Mouse (Mus musculus) hindbrain, embryonic 12.5 days (tissue): Measurements from ENCODE around the gene Hip1. TPM values are rescaled to one million over a fixed set of nuclear protein-coding genes. Genes with fewer than 3 reads are reported as not detected.

Experiments used
- ATAC-seq: fragments of 200-750 bp; cut with Nextera tagmentation; 2 replicates; pipeline ENCODE4 v1.8.0; 2017; ENCODE audit warnings: moderate TSS enrichment; ENCODE audit not compliant: low FRiP score
- H3K27ac ChIP-seq: fragments of 300-500 bp; sonication (generic); 2 replicates; pipeline ENCODE4 v1.5.1; 2016; ENCODE audit warnings: mild to moderate bottlenecking
- H3K27me3 ChIP-seq: fragments of 300-500 bp; sonication (generic); 2 replicates; pipeline ENCODE4 v1.6.1; 2016; ENCODE audit warnings: mild to moderate bottlenecking
- H3K36me3 ChIP-seq: fragments of 300-500 bp; sonication (generic); 2 replicates; pipeline ENCODE4 v1.6.1; 2016; ENCODE audit warnings: mild to moderate bottlenecking
- H3K4me1 ChIP-seq: fragments of 300-500 bp; sonication (generic); 2 replicates; pipeline ENCODE4 v1.6.1; 2016
- H3K4me2 ChIP-seq: fragments of 300-500 bp; sonication (generic); replicated peaks from 2 replicates; pipeline ENCODE4 v1.6.1; 2016; ENCODE audit warnings: mild to moderate bottlenecking
- H3K4me3 ChIP-seq: fragments of 300-500 bp; sonication (generic); 2 replicates; pipeline ENCODE4 v1.5.1; 2016; ENCODE audit warnings: mild to moderate bottlenecking
- H3K9ac ChIP-seq: fragments of 300-500 bp; sonication (generic); 2 replicates; pipeline ENCODE4 v1.6.1; 2016; ENCODE audit warnings: mild to moderate bottlenecking, moderate library complexity
- H3K9me3 ChIP-seq: fragments of 300-500 bp; sonication (generic); replicated peaks from 2 replicates; pipeline ENCODE4 v1.6.1; 2016; ENCODE audit warnings: mild to moderate bottlenecking
- whole genome bisulfite sequencing: fragments of 180-500 bp; shearing (Covaris S2); methylation state at CpG from one replicate; pipeline ENCODE4 v1.1.7; 2016; 5-methylcytosine and 5-hydroxymethylcytosine counted together
- polyA plus RNA-seq: library from polyadenylated mRNA; unstranded; fragments of >200 nt; fragmentation: Nextera tagmentation; extraction: Ambion mirVana; gene quantifications from 2 replicates; pipeline ENCODE4 v1.2.1, GENCODE M21; 2016

Gene Hip1
- polyA plus RNA-seq, 1 experiment from 2014 or later = 68.0 TPM

DNA sequence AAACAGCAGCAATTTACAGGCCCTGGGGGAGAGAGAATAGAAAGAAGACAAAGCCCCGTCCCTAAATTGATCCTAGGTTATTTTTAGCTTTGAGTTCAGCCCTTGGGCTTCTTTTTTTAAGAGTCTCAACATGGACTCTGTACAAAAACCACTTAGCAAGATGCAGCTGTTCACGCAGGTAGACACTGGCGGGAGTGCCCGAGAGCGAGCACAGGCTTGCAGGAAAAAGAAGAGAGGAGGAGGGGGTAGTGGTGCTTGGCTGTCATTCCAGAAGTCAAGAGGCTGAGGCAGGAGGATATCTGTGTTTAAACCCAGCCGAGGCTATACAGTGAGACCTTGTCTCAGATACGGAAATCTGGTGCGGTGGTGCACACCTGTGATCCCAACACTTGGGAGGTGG, 42.9 kb downstream of the Hip1 start:
- Histone ChIP-seq H3K4me2 (no peak overlapping the region), H3K27me3 (no peaks in the 10 kb centered on the region), H3K36me3 (0 out of 2 replicates have a peak, but pooled peaks cover 3% of the 10 kb centered on the region), H3K27ac (peak overlapping the region; percentile 35; the same call in 1 of the 2 replicates), H3K4me3 (no peak overlapping the region), H3K4me1 (peaks cover 9% of the 10 kb centered on the region; the same call in 1 of the 2 replicates), H3K9ac (no peak overlapping the region), H3K9me3 (no peaks in the 10 kb centered on the region)
- no peak for ATAC-seq
- WGBS = 86% methylated on average over 8 of the region's 8 CpGs

- H3K27me3 ChIP-seq = no peaks in the 10 kb centered on the region
- no peak overlapping the region for H3K9ac ChIP-seq
- no peak overlapping the region for H3K27ac ChIP-seq
- ATAC-seq = no peak
- H3K4me2 ChIP-seq = no peak overlapping the region
- peaks cover 9% of the 10 kb centered on the region; the same call in 1 of the 2 replicates for H3K4me1 ChIP-seq
- H3K36me3 ChIP-seq = no peaks in the 10 kb centered on the region
- WGBS = 66% methylated on average over 3 of the region's 3 CpGs
- no peak overlapping the region for H3K4me3 ChIP-seq
- no peaks in the 10 kb centered on the region for H3K9me3 ChIP-seq
Measured at GRCm38 (mm10) chr5:135498914-135499313, 46.0 kb downstream of the Hip1 start.

DNA sequence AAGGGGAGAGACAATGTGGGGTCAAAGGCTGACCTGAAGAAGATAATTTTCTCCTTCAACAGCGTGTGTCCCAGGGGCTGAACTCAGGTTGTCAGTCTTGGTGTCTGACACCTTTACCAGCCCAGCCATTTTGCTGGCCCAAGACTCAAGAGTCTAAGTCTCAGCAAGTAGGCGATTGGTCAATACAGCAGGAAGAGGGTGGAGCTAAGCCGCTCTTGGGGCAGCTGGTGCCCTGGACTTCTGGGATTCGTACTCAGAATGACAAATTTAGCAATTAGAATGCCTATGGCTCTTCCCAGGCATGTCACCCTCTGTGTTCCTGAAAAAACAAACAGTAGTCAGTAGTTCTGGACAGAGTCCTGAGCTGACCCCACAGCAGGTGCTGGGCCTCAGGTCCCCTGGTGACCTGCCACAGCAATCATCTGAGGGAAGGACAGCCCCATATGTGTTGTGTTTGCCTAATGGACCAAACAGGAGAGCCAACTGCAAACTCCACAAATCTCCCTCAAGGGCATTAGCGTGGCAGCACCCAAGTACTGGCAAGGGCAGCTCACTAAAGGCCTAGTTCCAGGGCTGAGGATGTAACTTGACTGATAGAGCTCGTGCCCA, 47.5 kb downstream of the Hip1 start:
- Histone ChIP-seq H3K4me2 (no peak overlapping the region), H3K4me1 (peaks cover 9% of the 10 kb centered on the region; the same call in 1 of the 2 replicates), H3K9me3 (no peaks in the 10 kb centered on the region), H3K36me3 (no peaks in the 10 kb centered on the region), H3K27ac (no peak overlapping the region), H3K4me3 (no peak overlapping the region), H3K27me3 (no peaks in the 10 kb centered on the region), H3K9ac (no peak overlapping the region)
- 72% methylated on average over 6 of the region's 6 CpGs for WGBS
- ATAC-seq = no peak

DNA sequence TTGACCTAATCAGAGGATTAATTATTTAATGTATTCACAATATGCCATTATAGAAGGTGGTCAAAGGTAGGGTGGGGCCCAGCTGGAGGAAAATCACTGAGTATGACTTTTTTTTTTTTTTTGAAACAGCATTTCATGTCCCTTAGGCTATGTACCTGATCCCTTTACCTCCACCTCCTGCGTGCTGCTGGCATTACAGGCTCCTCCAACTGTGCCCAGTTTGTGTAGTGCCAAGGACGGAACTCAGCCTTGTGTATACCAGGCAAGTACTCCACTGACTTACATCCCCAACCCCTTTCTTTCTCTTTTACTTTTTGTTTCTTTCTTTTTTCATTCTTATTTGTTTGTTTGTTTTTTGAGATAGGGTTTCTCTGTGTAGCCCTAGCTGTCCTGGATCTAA, 48.4 kb downstream of the Hip1 start:
- H3K4me2 ChIP-seq = no peak overlapping the region
- no peak overlapping the region for H3K27ac ChIP-seq
- no peak overlapping the region for H3K9ac ChIP-seq
- WGBS = 79% methylated on average over 2 of the region's 2 CpGs
- no peaks in the 10 kb centered on the region for H3K27me3 ChIP-seq
- H3K4me3 ChIP-seq = no peak overlapping the region
- H3K36me3 ChIP-seq = no peaks in the 10 kb centered on the region
- ATAC-seq = no peak
- H3K4me1 ChIP-seq = peaks cover 5% of the 10 kb centered on the region; the same call in 1 of the 2 replicates
- no peaks in the 10 kb centered on the region for H3K9me3 ChIP-seq

- Histone ChIP-seq H3K4me1 (peaks cover 5% of the 10 kb centered on the region; the same call in 1 of the 2 replicates), H3K27me3 (no peaks in the 10 kb centered on the region), H3K27ac (no peak overlapping the region), H3K4me2 (no peak overlapping the region), H3K36me3 (no peaks in the 10 kb centered on the region), H3K9me3 (no peaks in the 10 kb centered on the region), H3K4me3 (no peak overlapping the region), H3K9ac (no peak overlapping the region)
- 94% methylated on average over 8 of the region's 8 CpGs for WGBS
- ATAC-seq = no peak
Measured at GRCm38 (mm10) chr5:135495471-135495870, 49.4 kb downstream of the Hip1 start.

GRCm38 (mm10) chr5:135494183-135494910, 50.6 kb downstream of the Hip1 start:
- Histone ChIP-seq H3K9me3 (no peaks in the 10 kb centered on the region), H3K4me2 (no peak overlapping the region)
- WGBS = 84% methylated on average over 13 of the region's 13 CpGs

DNA sequence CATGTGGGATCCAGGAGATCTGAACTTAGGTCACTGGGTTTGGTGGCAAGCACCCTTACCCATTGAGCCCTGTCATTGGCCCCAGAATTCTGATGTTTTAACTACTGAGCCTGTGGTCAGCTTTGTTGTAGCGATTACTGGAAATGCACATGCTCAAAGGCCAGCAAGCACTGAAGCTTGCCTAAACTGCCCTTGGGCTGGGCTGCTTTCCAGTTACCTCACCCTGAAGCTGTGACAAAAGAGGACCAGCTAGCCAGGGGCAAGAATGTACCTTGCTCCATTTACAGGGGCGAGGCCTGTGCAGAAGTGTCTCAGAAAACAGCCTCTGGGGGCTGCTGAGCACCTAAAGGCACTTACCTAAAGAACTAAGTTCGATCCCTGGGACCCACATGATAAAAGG, 51.8 kb downstream of the Hip1 start:
- Histone ChIP-seq H3K4me2 (no peak overlapping the region), H3K4me3 (no peak overlapping the region), H3K27me3 (no peaks in the 10 kb centered on the region), H3K9me3 (no peaks in the 10 kb centered on the region), H3K4me1 (peaks cover 15% of the 10 kb centered on the region), H3K27ac (no peak overlapping the region), H3K9ac (no peak overlapping the region), H3K36me3 (no peaks in the 10 kb centered on the region)
- 86% methylated on average over 3 of the region's 3 CpGs for WGBS
- ATAC-seq = no peak

More at GRCm38 (mm10) chr5:135494183-135494910, 50.6 kb downstream of the Hip1 start:
- ATAC-seq = no peak
- no peak overlapping the region for H3K27ac ChIP-seq
- H3K36me3 ChIP-seq = no peaks in the 10 kb centered on the region
- H3K27me3 ChIP-seq = no peaks in the 10 kb centered on the region
- H3K4me1 ChIP-seq = peaks cover 14% of the 10 kb centered on the region
- no peak overlapping the region for H3K9ac ChIP-seq
- H3K4me3 ChIP-seq = no peak overlapping the region

DNA sequence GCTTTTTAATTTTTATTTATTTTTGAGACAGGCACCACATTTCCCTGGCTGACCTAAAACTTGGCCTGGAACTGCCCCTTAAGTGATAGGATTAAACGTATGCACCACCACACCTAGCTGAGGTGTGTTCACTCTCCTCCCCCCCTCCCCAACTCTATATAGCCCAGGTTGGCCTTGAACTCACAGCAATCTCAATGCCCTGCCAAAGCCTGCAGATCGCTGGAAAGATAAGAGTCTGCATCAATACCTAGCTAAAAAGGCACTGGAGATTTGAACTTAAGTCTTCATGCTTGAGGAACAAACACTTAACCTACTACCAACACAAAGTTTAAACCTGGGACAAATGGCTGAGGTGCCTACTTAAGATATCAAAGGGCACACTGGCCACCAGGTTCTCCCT, 52.8 kb downstream of the Hip1 start:
- Histone ChIP-seq H3K27me3 (no peaks in the 10 kb centered on the region), H3K27ac (no peak overlapping the region), H3K4me1 (peaks cover 24% of the 10 kb centered on the region), H3K9me3 (no peaks in the 10 kb centered on the region), H3K36me3 (no peaks in the 10 kb centered on the region), H3K9ac (no peak overlapping the region), H3K4me3 (no peak overlapping the region), H3K4me2 (no peak overlapping the region)
- ATAC-seq = no peak
- 89% methylated on average over 2 of the region's 2 CpGs for WGBS

DNA sequence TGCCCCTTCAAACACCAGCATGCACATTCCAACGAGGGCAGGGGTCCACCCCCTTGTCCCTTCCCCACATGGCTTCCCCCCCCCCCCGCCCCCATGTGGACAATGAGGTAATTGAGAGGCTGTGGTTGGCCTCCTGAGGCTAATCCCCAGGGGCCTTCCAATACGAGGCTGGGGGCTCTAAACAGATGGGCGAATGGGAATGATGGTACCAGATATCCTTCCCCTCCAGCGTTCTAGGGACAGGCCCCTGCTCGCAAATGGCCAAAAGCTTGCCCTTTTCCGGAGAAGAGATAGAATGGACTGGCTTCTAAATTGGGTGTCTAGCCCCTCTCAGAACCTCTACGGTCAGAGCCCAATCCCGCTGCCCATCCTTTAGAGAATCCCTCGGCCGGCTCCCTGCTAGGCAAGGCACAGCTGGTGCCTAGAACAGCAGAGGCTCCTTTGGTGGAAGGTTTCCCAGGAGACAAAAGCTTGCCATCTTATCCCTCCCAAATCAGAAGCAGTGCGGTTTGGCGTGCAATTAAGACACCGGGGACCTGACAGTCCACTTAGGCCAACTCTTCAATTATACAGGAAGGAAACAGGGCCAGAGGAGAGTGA, 55.1 kb downstream of the Hip1 start:
- ATAC-seq = peak; percentile 18
- under 1% methylated on average over 13 of the region's 14 CpGs for WGBS

GRCm38 (mm10) chr5:135488881-135489694, 55.8 kb downstream of the Hip1 start:
- Histone ChIP-seq H3K36me3 (no peaks in the 10 kb centered on the region; the same call in 1 of the 2 replicates), H3K27ac (peak overlapping the region; percentile 96), H3K4me1 (peaks cover 44% of the 10 kb centered on the region), H3K9ac (peak overlapping the region; percentile 74), H3K27me3 (no peaks in the 10 kb centered on the region), H3K4me3 (peak overlapping the region; percentile 68), H3K9me3 (0 out of 2 replicates have a peak, but pooled peaks cover 5% of the 10 kb centered on the region), H3K4me2 (peak overlapping the region; percentile 81)
- peak; percentile 85 for ATAC-seq
- WGBS = under 1% methylated on average over 45 of the region's 59 CpGs

More for the DNA sequence above, 55.1 kb downstream of the Hip1 start:
- Histone ChIP-seq H3K4me2 (peak overlapping the region; percentile 81), H3K4me3 (peak overlapping the region; percentile 68), H3K36me3 (no peaks in the 10 kb centered on the region), H3K27me3 (no peaks in the 10 kb centered on the region), H3K27ac (peak overlapping the region; percentile 96), H3K9ac (peak overlapping the region; percentile 74), H3K4me1 (peaks cover 44% of the 10 kb centered on the region), H3K9me3 (no peaks in the 10 kb centered on the region)

GRCm38 (mm10) chr5:135488222-135488880, 56.6 kb downstream of the Hip1 start:
- peak; percentile 36; the same call in 1 of the 2 replicates for ATAC-seq
- H3K9ac ChIP-seq = peak overlapping the region; percentile 74
- peaks cover 44% of the 10 kb centered on the region for H3K4me1 ChIP-seq
- H3K9me3 ChIP-seq = 0 out of 2 replicates have a peak, but pooled peaks cover 5% of the 10 kb centered on the region
- H3K27ac ChIP-seq = peak overlapping the region; percentile 96
- H3K27me3 ChIP-seq = no peaks in the 10 kb centered on the region
- peak overlapping the region; percentile 81 for H3K4me2 ChIP-seq
- under 1% methylated on average over 18 of the region's 19 CpGs for WGBS
- H3K4me3 ChIP-seq = peak overlapping the region; percentile 68
- H3K36me3 ChIP-seq = no peaks in the 10 kb centered on the region; the same call in 1 of the 2 replicates
